Mouse (Mus musculus) right cerebral cortex, adult 18-20 months (tissue): Measurements from ENCODE around the gene Begain.

ENCODE experiments used
- DNase-seq: peaks from one replicate; pipeline ENCODE4 v3.0.0; 2022; ENCODE audit warnings: mixed read lengths

The Begain gene

DNA sequence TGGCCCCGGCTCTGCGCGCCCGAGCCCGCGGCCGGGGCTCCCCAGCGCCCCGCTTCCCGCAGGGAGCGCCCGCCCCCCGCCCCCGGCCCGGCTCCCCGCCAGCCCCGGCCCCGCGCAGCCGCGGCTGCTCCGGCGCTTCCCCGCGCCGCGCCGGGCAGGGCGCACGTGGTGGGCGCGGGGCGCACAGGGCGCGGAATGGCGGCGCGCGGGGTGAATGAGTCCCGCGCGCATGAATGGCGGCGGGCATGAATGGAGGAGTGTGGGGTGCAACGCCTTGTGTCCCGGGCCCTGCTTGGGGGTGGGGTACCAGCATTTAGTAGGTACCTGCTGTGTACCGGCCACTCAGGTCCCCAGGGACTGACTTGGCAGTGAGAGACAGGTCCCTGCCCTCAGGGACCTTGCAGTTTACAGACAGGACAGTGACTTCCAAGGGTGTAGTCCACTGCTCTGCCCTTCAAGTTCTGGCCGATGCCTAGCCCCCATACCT lies at the start of gene Begain:
Begain (minus strand) TSS at position 51 of the 487 bp plus-strand sequence.
- DNase-seq, result no peak

DNA sequence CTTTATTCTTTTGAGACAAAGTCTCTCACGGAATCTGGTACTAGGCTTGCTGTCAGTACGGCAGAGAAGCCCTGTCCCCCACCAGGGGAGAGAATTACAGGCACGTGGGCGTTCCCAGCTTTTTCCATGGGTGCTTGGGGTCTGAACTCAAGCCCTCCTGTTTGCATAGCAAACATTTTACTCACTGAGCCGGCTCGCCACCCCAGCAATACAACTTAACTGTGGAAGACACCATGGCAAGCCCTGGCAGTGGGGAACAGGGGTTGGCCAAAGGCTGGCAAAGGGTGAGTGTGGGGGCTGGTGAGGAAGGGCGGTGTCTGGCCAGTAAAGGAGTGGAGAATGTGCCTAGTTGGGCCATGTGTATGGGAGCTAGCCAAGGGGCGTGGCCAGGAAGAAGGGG lies 47.7 kb upstream of the Begain start:
- DNase-seq, result no peak

DNA sequence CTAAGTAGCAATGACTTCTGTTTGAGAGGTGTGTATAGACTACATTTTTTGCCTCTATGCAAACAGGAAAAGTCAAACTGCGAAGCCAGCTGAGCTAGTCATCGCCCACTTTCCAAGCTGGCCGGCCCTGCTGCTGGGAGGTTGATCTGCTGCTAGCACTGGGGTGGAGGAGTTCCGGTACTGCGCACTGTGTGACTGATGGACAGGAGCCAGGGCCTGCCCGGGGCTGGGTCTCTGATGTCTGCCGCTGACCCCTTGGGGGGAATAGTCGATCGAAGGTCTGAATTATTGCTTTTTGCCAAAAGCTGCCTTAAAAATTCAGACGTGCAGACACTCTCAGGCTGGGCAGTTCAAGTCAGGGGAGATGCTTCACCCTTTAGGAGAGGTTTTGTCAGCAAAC lies 47.1 kb upstream of the Begain start:
- no peak for DNase-seq

DNA sequence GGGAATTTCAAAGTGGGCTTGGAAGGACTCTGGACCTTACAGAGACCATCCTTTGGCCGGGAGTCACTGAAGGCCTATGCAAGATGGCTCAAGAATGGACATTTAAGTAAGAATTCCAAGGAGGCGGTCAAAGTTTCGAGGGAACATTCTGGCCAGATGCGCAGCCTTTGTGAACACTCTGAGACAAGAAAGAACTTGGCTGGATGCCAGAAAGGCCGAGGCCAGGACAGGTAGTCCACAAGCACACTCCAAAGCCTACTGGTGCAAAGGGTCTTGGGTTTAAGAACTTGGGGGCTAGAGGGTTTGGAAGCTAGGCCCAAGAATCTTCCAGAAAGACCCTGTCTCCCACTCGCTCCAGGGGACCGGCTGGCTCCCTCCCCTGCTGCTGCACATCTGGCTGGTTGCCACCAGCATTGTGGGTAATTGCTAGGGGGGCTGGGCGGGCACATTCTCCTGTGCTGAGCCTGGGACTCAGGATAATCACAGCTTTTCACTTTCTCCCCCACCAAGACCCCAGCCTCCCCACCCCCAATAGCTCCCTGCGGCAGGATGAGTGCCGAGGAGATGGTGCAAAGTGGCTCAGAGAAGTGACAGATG lies 45.1 kb upstream of the Begain start:
- DNase-seq, result no peak

DNA sequence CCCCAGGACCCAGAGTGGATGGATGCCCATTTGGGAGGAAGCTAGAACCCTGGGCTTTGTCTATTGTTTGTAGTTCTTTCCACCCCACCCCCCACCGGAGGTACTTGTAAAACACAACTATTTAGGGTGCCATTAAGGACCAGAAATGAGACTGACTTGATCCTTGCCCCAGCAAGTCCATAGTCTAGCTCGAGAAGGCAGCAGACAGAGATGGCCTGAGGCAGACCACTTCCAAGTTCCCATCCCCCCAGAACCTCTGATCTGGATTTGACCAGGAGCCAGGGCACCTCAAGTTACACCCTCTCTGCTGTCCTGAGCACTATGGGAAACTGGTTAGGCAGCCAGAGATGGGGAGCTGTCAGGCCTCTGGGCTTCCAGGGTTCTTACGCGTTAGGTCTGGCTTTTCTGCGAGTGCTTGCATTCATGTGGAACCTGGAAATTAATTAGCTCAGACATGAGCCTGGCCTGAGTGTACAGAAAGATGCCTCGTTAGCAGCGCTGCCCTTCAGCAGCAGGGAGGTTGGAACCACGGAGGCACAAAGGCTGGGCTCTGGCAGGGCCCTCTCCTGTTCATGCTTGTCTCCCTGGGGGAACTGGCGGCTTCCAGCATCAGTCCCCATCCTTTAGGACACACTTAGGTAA lies 44.5 kb upstream of the Begain start:
- DNase-seq, result no peak

DNA sequence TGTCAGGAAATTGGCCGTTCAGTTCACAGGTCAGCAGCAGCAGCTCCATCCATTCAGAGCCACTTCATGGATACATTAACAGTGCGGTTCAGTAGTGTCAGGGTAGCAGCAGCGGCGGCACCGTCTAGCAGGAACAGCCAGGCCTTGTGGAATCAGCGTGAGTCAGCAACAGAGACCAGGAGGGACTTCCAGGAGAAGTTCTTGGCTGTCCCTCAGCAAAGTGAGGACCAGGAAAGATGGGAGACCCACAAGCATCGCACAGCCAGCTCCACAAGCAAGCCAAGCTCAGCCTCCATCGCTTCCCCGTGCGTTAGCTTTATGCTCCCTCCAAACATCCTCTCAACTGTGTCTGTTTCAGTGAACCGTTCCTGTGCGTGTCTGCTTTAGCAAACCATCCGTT lies 40.9 kb upstream of the Begain start:
- no peak for DNase-seq

DNA sequence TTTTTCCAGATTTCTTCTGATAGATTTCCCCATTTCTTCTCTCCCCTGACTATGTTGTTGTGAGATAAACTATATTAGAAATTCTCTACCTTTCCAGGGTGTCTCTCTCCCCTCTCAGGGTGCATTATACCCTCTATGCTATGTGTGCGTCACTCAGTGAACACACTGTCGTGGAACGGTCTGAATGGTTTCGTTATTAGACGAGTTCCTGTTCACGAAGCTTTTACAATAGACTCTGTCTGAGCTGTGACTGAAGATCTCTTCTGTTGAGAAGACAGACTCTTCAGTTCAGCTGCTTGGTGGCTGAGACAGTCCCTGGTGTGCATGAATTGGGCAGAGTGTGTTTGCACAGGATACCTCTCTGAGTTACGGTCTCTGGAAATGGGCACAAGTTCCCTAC lies 32.4 kb upstream of the Begain start:
- DNase-seq, result no peak

DNA sequence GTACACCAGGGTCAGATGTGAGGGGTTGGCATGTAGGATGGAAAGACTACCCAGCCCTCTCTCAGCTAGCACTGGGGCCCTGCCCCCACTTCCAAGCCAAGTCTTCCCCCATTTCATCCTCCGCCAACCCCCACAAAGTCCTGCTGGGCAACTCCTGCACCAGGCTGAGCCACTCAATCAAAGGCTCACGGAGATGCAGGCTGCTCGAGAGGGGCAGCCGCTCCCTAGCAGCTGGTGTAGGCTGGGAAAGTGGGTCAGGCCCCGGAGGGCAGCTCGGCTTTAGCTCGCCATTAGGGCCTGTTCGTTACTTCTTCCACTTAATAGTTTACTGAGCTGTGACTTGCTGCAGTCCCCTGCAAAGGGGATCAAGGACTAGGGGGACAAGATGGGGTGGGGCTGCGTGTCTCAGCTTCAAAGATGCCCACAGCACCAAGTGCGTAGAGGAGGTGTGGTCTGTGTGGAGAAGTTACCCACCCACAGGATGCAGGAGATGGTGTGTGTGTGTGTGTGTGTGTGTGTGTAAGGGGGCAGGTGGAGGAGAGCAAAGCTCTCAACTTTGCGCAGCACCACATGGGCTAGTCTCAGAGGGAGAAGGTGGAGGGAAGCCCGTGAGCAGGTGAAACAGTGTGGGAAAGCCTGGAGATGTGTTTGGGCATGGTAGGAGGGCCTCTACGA lies 22.6 kb upstream of the Begain start:
- no peak for DNase-seq

DNA sequence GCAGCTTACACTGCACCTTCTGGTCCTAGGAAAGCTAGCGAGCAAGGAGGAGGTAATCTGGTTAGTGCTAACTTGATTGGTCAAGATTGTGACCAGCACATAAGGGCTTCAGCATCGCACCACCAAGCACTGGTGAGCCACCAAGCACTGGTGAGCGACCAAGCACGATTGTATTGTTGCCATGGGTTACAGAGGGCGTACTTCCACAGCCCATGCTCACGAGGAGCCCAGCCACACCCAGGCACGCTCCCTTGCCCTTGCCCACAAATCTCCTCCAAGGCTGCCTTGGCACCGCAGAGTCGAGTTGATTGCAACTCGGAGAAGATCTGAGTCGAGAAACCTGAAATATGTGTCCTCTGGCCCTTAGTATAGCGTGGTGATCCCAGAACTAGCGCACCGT lies 22.0 kb upstream of the Begain start:
- no peak for DNase-seq

DNA sequence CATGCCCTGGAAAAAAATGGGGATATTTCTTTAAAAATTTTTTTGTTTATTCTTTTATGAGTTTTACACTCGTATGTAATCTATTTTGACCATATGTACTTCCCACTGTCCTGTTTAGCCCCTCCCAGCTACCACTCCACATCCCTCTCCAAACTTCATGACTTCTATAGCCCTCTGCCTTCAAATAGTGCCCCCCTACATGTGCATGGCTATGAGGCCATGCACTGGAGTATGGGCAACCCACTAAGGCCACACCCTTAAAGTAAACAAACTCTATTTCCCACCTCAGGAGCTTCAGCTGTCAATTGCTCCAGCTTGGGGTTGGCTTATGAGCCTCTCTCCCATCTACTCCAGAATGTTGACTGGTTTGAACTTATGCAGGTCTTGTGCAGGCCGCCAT lies 18.1 kb upstream of the Begain start:
- no peak for DNase-seq

DNA sequence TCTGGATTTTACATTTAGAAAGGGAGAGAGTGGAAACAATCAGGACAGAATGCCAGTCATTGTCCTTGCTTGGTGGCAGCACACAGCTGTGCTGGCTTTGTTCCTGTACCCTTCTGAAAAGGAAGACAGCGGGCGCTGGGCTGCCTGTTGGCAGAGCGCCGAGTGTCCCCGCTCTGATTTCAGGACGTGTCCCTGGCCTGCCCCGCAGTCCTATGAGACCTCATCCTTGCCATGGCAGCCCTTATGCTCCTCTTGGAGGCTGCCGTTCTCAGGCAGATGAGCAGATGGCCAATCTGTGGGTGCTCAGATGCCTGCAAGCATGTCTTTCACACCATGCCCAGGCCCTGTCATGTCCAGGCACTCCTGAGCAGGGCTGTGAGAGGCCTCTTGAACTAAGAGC lies 17.7 kb upstream of the Begain start:
- DNase-seq, result peak; percentile 51

DNA sequence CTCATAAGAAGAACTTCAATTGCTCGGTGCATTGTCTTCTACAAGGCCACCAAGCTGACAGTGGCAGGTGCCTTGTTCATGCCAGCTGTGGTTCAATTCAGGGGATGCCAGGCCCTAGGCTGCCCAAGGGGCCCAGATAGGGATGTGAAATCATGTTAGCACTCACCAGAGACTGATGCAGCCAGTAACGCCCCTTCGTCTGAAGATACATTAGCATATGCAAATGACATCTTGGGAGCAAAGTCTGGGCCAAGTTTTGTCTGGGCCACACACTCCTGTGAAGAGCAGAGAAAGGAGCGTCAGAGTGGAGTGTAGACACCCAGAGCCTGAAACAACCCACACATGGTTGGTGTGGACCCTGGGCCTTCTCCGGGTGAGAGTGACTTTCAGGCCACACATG lies 17.0 kb upstream of the Begain start:
- DNase-seq, result no peak

DNA sequence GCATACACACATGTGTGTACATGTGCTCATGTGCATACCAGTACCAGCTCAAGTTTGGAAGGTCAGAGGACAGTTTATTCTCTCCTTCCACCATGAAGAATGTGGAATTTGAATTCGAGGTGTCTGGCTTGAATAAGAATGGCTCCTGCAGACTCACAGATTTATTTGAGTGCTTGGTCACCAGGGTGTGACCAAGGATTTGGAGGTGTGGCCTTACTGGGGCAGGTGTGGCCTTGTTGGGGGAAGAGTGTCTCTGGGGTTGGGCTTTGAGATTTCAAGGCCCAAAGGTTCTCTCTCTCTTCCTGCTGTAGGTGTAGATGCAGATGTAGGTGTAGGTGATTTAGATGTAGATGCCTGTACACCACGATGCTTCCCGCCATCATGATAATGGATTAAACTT lies 15.5 kb upstream of the Begain start:
- DNase-seq, result no peak

DNA sequence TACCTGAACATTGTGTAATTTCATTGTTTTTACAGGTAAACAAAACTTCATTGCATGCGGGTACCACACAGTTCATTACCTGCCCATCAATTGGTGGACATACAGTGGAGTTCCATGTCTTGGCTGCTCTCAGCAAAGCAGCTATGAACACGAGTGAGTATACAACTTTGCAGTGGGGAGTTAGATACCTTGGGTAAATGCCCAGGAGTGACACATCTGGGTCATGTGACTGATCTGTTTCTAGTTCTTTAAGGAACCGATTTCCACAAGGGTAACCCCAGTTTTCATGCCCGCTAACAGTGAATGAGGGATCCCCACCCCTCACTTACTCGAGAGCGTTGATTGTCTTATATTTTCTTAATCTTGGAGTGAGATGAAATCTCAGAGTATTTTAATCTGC lies 9.0 kb upstream of the Begain start:
- no peak for DNase-seq

DNA sequence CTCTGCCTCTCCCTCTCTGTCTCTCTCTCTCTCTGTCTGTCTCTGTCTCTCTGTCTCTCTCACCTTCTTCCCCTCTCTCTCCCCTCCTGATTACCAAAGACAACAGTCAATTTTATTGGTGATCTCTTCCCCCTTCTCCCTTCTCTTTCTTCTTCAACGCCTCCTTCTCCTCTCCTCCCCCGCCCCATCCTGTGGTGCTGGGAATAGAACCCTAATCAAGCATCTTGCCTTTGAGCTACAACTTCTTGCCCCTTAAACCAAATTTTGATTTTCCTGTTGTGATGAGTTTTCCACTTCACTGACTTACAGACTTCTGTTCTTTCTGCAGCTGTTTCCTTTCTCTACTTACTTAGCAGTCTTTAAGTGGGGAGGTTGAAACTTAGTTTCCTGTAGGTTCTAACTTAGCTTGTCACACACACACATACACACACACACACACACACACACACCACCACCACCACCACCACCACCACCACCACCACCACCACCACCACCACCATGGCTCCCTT lies 6.8 kb upstream of the Begain start:
- DNase-seq, result no peak

DNA sequence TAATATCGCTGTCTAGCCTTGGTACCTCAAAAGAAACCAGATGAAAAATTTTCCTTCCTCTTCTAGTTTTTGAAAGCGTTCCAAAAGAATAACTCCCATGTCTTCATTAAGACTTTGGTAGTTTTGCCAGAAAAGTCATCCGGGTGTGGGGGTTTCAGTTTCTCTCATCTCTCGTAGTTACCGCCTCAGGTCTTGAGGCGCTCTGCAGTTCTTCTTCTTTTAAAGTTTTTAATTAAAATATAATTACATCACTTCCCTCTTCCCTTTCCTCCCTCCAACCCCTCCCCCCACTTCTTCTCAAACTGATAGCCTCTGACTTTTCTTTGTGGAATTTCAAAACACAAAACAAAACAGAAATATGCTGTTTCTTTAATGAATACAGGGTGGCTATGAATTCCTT lies 6.1 kb upstream of the Begain start:
- DNase-seq, result no peak

DNA sequence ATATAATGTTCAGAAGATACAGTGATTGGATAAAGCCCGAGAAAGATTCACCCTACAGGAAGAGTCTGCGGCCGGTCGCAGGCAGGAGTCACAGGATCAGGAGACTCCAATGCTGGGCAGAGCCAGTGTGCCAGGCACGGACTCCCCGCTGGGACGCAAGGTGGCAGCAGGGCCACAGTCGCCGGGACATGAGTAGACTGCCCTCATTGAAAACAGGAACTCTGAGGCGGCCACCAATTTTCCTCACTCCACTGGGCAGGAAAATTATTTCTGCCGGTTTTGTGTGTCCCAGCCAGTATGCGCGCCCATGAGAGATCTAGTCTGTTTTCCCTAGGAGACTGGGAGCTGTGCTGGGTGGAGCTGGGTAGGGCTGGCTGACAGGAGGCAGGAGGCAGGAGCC lies 3.2 kb upstream of the Begain start:
- no peak for DNase-seq

DNA sequence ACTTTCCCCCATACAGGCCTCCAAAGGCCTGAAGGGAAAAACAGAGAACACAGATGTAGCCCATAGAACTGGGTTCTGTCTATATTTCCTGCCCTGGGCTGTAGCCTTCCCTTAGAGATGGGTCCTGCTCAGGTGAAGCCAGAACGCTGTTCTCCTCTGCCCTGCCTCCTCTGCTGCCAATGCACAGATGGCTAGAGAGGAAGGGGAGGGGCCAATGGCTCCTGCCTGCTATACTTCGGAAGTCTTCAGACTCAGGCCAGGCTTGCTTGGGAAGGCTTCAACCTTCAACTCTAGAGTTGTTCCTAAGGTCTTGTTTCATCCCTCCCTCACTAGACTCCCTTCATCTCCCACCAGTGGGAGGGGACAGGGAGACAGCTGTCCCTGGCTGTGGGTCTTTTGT lies 1.7 kb upstream of the Begain start:
- DNase-seq, result no peak

DNA sequence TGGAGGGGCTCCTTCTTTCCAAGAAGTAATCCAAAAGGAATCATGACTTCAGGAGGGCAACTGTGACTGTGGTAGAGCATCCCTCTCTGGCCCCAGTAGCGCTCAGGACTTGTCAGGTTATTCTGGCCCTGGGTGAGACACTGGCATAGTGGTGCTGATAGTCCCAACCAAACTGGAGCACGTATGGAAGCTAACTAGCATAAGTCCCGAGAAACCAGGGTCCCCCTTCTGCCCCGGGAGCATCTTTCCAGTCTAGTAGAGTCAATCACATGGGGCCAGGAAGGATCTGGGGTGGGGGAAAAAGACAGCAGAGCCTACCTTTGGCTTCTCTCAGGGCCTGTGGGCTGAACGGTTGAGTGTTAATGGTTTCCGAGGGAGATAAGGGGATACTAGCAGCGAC lies 721 bp upstream of the Begain start:
- DNase-seq, result no peak

DNA sequence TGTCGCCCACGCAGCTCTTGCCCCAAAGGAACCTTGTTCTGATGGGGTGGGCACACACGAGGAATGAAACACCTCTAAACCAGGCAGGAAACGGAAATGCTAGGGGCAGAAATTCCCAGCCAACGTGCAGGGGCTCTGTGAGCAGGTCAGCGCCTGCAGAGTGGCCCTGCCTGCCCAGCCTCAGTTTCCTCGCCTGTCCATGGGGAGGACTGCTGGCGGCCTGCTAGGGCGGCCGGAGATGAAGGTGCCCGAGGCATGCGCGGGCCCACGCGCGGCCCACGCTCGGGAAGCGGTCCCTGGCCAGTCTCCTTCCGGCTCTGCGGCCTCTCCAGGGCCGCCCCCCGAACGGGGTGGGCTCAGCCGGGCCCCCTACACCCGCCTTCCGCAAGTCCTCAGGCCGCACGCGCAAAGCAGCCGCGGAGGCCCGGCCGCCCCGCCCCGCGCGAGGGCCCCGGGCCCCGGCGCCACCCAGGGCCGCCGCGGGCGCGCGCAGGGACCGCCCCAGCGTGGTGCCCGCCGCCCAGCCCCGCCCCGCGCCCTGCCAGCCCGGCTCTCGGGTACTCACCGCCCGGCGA lies 369 bp downstream of the Begain start:
- DNase-seq, result peak; percentile 59

DNA sequence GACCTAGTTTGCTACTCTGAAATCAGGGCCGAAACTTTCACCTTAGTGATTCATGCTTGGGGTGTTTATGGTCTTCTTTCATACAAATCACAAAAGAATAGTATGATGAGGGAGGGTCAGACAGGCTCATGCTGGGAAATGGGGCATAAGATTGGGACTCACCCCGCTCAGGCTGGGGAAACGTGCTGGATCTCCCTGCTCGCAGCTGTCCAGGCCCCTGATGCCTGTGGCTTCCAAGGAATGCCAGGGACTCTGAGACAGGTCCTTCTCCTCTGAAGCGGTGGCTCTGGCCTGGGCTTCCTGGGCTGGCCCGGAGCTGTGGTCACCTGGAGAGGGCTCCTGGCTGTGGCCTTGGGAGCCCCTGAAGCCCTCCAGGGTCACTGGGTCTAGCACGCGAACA lies 9.4 kb downstream of the Begain start:
- no peak for DNase-seq

DNA sequence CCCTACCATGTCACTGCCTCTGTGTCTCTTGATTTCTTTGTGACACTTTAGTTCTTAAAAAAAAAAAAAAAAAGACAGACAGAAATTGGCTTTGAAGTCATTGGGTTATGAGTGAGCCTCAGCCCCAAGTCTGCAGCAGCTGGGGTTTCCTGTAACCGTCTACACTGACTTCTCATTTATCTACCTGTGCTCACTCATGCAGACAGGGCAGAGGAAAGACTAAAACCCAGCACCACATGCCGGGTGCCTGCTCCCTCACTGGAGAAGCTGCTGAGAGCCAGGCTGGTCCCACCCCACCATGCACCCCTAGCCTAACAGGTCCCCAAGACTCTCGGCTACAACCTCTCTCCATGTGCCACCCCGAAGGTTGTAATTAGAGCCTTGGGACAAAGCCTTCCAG lies 10.3 kb downstream of the Begain start:
- DNase-seq, result no peak

DNA sequence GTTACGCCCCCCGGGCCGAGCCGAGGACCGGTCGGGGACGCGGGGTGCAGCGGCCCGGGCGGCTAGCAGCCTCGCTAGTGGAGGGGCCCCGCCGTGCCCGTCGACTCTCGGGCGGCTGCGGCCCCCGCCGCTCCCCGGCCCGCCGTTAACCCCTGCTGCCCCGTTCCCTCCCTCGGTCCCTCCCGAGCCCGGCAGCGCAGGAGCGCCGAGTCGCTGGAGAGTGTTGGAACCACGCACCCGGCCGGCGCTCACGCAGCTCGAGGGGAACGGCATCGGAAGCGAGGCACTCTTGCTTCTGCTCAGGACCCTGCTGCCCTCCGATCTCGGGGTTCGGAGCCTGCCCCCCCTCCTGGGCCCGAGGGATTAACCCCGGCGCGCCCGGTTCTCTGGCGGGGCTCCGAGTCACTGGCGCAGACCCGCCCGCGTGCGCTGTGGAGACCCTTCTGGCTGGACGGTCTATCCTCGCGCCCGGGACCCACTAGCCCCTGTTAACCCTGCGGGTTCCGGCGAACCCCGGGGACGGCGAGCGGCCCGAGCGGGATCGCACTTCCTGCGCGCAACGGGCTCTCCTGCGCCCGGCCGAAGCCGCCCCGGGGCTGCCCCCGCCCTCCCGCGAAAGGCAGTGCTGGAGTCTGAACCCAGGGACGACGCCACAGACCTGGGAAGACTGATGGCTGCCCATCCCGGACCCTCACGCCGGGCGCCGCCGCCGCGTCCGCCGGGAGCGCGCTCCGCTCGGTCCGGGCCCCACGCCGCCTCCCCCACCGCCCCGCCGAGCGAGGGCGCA lies 14.8 kb downstream of the Begain start:
- no peak for DNase-seq
